Mouse (Mus musculus): Measurements from ENCODE around the gene Grn.

Grn gene

GRCm38 (mm10) chr11:102425555-102426316 is 4.4 kb upstream of the Grn start:
- no peak for DNase-seq

- no peak for DNase-seq
These were observed 1.1 kb upstream of the Grn start for GRCm38 (mm10) chr11:102428981-102429540.

- DNase-seq: no peak
These were observed 564 bp upstream of the Grn start for GRCm38 (mm10) chr11:102429551-102429950.

GRCm38 (mm10) chr11:102431018-102431645 is 1.0 kb downstream of the Grn start:
- peak; percentile 92 to 93 for DNase-seq

- peak; percentile 23 to 33 for DNase-seq
These were observed 1.6 kb downstream of the Grn start for GRCm38 (mm10) chr11:102431728-102432114.

GRCm38 (mm10) chr11:102432115-102432843 is 2.2 kb downstream of the Grn start:
- peak; percentile 30 to 37 for DNase-seq

GRCm38 (mm10) chr11:102432896-102433295 is 2.8 kb downstream of the Grn start:
- DNase-seq: peak; percentile 90 to 93

- DNase-seq: peak in 1 of 2 experiments; percentile 49
These were observed 3.8 kb downstream of the Grn start for GRCm38 (mm10) chr11:102433866-102434265.

GRCm38 (mm10) chr11:102434406-102434805 is 4.3 kb downstream of the Grn start:
- DNase-seq: peak; percentile 95 to 97

GRCm38 (mm10) chr11:102434816-102435705 is 4.9 kb downstream of the Grn start:
- peak; percentile 34 to 50 for DNase-seq

GRCm38 (mm10) chr11:102435754-102436470 is 5.8 kb downstream of the Grn start:
- peak; percentile 63 to 64 for DNase-seq

GRCm38 (mm10) chr11:102436471-102436790 is 6.3 kb downstream of the Grn start:
- no peak for DNase-seq

- peak; percentile 82 to 84 for DNase-seq
These were observed 7.3 kb downstream of the Grn start for GRCm38 (mm10) chr11:102437120-102438061.

- DNase-seq: peak; percentile 98 to 99
These were observed 8.3 kb downstream of the Grn start for GRCm38 (mm10) chr11:102438212-102439092.

GRCm38 (mm10) chr11:102439093-102440082 is 9.3 kb downstream of the Grn start:
- peak; percentile 69 to 72 for DNase-seq

GRCm38 (mm10) chr11:102440255-102440654 is 10.1 kb downstream of the Grn start:
- no peak for DNase-seq

GRCm38 (mm10) chr11:102441434-102441833 is 11.3 kb downstream of the Grn start:
- peak in 1 of 2 experiments; percentile 47 for DNase-seq

GRCm38 (mm10) chr11:102442089-102442488 is 12.0 kb downstream of the Grn start:
- no peak for DNase-seq

Measured in cerebellum, postnatal 10 days (tissue).